Mouse (Mus musculus) erythroblast, embryonic 14.5 days (primary cell): ENCODE data around the gene Wdr18.

Experiments
- GATA1 ChIP-seq: IDR thresholded peaks from 2 replicates; pipeline ENCODE4 v1.6.1; 2012; ENCODE audit warnings: low read length, inconsistent platforms, mixed read lengths
- TAL1 ChIP-seq: IDR thresholded peaks from 3 replicates; pipeline ENCODE4 v1.6.1; 2012; ENCODE audit warnings: low read length, inconsistent platforms, mixed read lengths

GRCm38 (mm10) chr10:80017771-80018170 lies 57.8 kb downstream of the Wdr18 start:
- no peak for TF ChIP-seq TAL1
- no peak for TF ChIP-seq GATA1
